In the genomic region with DNA sequence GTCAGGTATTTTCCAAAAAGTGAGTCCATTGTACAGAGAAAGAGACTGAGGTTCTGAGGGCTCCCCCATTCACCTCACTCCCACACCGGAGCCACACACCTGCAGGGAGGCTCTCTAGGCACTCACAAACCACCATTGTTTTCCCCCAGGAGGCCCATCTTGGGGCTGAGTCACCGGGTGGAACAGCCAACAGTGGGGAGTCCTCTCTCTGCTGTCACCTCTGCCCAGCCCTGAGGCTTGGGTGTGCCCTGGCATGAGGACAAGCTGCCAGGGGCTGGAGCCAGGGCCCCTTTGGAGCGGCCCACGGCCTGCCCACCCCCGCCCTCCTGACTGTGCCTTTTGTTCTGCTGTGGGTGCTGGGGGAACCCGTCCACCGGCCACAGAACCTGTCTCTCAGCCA, we compare ENCODE assay signal across 1 mouse cellular context.
TF ChIP-seq lines count a peak whose summit lies in the region.

No protein-coding gene starts in this region.

TF ChIP-seq in MEL, 35 proteins besides CTCF, POLR2A, EP300 and RAD21:
- TF ChIP-seq NRF1 (IDR thresholded peaks at IDR 0.05; ENCODE audit: insufficient read depth, low read depth, low read length, poor library complexity, severe bottlenecking): no peak
- 0 out of 2 replicates have a peak, but pooled peaks have one; percentile 23 for TF ChIP-seq MXI1 (IDR thresholded peaks at IDR 0.05; ENCODE audit: low read depth, low read length)
- TF ChIP-seq SMC3 (IDR thresholded peaks at IDR 0.05; ENCODE audit: low read depth, low read length): no peak
- peak; percentile 50 for TF ChIP-seq SIN3A (IDR thresholded peaks at IDR 0.05; ENCODE audit: low read length)
- 0 out of 2 replicates have a peak, but pooled peaks have one; percentile 42 for TF ChIP-seq ETS1 (IDR thresholded peaks at IDR 0.05; ENCODE audit: low read depth, low read length)
- peak; percentile 26; the same call in 1 of the 2 replicates for TF ChIP-seq HCFC1 (IDR thresholded peaks at IDR 0.05; ENCODE audit: low read depth, low read length)
- peak; percentile 23; the same call in 1 of the 2 replicates for TF ChIP-seq TBP (IDR thresholded peaks at IDR 0.05; ENCODE audit: low read depth, low read length)
